Mouse (Mus musculus) C2C12 (cell line): ENCODE measurements around the gene Vps45.

Source experiments
- CEBPB ChIP-seq: IDR thresholded peaks from one replicate; pipeline ENCODE4 v1.6.1; 2011; ENCODE audit warnings: low read depth, mild to moderate bottlenecking, control low read depth, moderate library complexity
- CTCF ChIP-seq: IDR thresholded peaks from one replicate; pipeline ENCODE4 v1.5.1; 2011; ENCODE audit not compliant: control insufficient read depth, insufficient read depth, insufficient read length
- FOSL1 ChIP-seq: IDR thresholded peaks from one replicate; pipeline ENCODE4 v1.8.0; 2011; ENCODE audit warnings: mild to moderate bottlenecking, low read length; ENCODE audit not compliant: poor library complexity, insufficient read depth, severe bottlenecking
- MYOD1 ChIP-seq: IDR thresholded peaks from one replicate; pipeline ENCODE4 v1.6.1; 2011; ENCODE audit warnings: low read depth; ENCODE audit not compliant: control insufficient read depth, insufficient read length
- MYOG ChIP-seq: IDR thresholded peaks from one replicate; pipeline ENCODE4 v1.6.1; 2011; ENCODE audit not compliant: control insufficient read depth, insufficient read length; ENCODE audit errors: extremely low read depth
- USF1 ChIP-seq: IDR thresholded peaks from one replicate; pipeline ENCODE4 v1.6.1; 2011; ENCODE audit warnings: low read depth, mild to moderate bottlenecking, control low read depth, moderate library complexity

GRCm38 (mm10) chr3:96056031-96056430, 2.2 kb downstream of the Vps45 start:
- TF ChIP-seq CTCF, result no peak
- no peak for TF ChIP-seq FOSL1
- TF ChIP-seq CEBPB, result no peak
- no peak for TF ChIP-seq USF1
- no peak for TF ChIP-seq MYOD1
- no peak for TF ChIP-seq MYOG
